In the genomic region with DNA sequence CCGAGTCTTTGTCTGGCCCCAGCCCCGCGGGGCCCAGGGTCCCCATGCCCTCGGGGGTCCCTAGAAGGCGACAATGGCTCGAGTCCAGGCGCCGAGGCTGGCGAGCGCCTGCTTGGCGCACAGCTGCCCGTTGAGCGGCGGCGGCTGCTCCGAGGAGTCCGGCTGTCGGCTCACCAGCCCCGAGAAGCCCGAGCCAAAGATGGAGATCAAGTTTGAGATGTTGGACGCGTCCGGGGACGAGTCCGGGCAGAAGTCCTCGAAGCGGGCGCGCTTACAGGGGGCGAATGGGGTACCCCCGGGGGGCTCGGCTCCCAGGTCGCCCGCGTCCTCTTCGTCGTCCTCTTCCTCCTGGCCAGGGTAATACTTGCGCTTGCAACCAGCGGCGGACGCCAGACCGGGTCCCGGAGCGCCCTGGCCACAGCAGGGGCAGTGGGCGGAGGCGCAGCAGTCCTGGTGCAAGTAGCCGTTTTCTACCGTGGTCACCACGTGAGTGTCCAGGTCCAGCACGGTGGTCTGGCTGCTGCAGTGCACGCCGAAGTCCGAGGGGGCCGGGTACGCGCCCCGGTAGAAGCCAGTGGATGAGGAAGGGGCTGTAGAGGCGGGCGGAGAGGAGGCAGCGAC, we compare ENCODE assay signal across 8 mouse cellular contexts. TPM values are rescaled to one million over a fixed set of nuclear protein-coding genes. Genes with fewer than 3 reads are reported as not detected.
A peak's percentile ranks its signal among the peaks of the same experiment; 100 is the strongest.
DNase-seq lines count a peak whose midpoint lies in the region; ATAC-seq and TF ChIP-seq lines count a peak whose summit lies in the region.

No protein-coding gene starts in this region.

- under 1% methylated on average over 60 of the region's 60 CpGs for WGBS in intestine, embryonic 14.5 days
- under 1% methylated on average over 53 of the region's 60 CpGs for WGBS in liver, postnatal 0 days (ENCODE audit: insufficient replicate concordance)

- TF ChIP-seq CTCF in bone marrow macrophage, adult 2 months (IDR thresholded peaks at IDR 0.05; ENCODE audit: low read depth, low read length), result no peak
- TF ChIP-seq CTCF in liver, postnatal 0 days (IDR thresholded peaks at IDR 0.05; ENCODE audit: low read depth), result no peak

- peak; percentile 54 to 64 for DNase-seq in right cerebral cortex, postnatal 10 days (ENCODE audit: low spot score in 2 of 2)
- DNase-seq in right cerebral cortex, postnatal 36 days (ENCODE audit: low spot score in 2 of 2), result no peak
- peak; percentile 63 for DNase-seq in gastrocnemius, postnatal 14 days
- peak; percentile 80 for DNase-seq in intestine, embryonic 14.5 days (ENCODE audit: low spot score)
- DNase-seq in liver, postnatal 0 days, result no peak
- peak; percentile 48 for DNase-seq in right cerebral cortex, postnatal 25 days

- intact Hi-C loops in gastrocnemius, postnatal 14 days (cut with DNase I; ENCODE audit: low total_unique reads), result loop anchor here (10.0 kb wide), 1 partner anchor 122 kb away; a partner anchor contains a TSS

- TF ChIP-seq EP300 in liver, postnatal 0 days (IDR thresholded peaks at IDR 0.05; ENCODE audit: low read depth), result no peak

- H3K27me3 ChIP-seq in intestine, embryonic 14.5 days (replicated peaks; ENCODE audit: control insufficient read depth, insufficient read depth, low read length), result no peaks in the 10 kb centered on the region
- H3K27me3 ChIP-seq in liver, postnatal 0 days (ENCODE audit: insufficient read depth, low read length), result peaks cover 63% of the 10 kb centered on the region

- TF ChIP-seq POLR2A in bone marrow macrophage, adult 2 months (IDR thresholded peaks at IDR 0.05; ENCODE audit: borderline replicate concordance, low read depth, low read length), result no peak

- H3K4me2 ChIP-seq in intestine, embryonic 14.5 days (ENCODE audit: low read length), result peak overlapping the region; percentile 99
- H3K4me2 ChIP-seq in liver, postnatal 0 days (ENCODE audit: low read depth, low read length), result peak overlapping the region; percentile 76

- no peak for ATAC-seq in intestine, embryonic 14.5 days (replicated peaks; ENCODE audit: low FRiP score, low TSS enrichment, low read depth)
- ATAC-seq in liver, postnatal 0 days, result no peak
- no peak for ATAC-seq in megakaryocyte progenitor cell, adult 5-6 weeks (replicated peaks; ENCODE audit: poor library complexity)

- H3K9ac ChIP-seq in intestine, embryonic 14.5 days (ENCODE audit: low read length), result peak overlapping the region; percentile 99
- H3K9ac ChIP-seq in liver, postnatal 0 days (replicated peaks), result peak overlapping the region; percentile 52

- peaks cover 2% of the 10 kb centered on the region; the same call in 1 of the 2 replicates for H3K4me1 ChIP-seq in bone marrow macrophage, adult 2 months (ENCODE audit: control insufficient read depth, insufficient read depth, low read length)
- H3K4me1 ChIP-seq in intestine, embryonic 14.5 days (replicated peaks; ENCODE audit: control insufficient read depth, insufficient read depth, low read length), result peaks cover 22% of the 10 kb centered on the region
- peaks cover 24% of the 10 kb centered on the region for H3K4me1 ChIP-seq in liver, postnatal 0 days (ENCODE audit: insufficient read depth)

- no peaks in the 10 kb centered on the region for H3K36me3 ChIP-seq in intestine, embryonic 14.5 days (ENCODE audit: control insufficient read depth, insufficient read depth, low read length)
- H3K36me3 ChIP-seq in liver, postnatal 0 days (replicated peaks; ENCODE audit: insufficient read depth, low read length), result no peaks in the 10 kb centered on the region

- no peaks in the 10 kb centered on the region for H3K9me3 ChIP-seq in intestine, embryonic 14.5 days (ENCODE audit: control insufficient read depth, low read length)
- H3K9me3 ChIP-seq in liver, postnatal 0 days (ENCODE audit: low read length), result no peaks in the 10 kb centered on the region

- H3K27ac ChIP-seq in bone marrow macrophage, adult 2 months (ENCODE audit: insufficient read depth, low read depth, low read length), result peak overlapping the region; percentile 88
- peak overlapping the region; percentile 96 for H3K27ac ChIP-seq in intestine, embryonic 14.5 days (ENCODE audit: low read depth)
- peak overlapping the region; percentile 83 for H3K27ac ChIP-seq in liver, postnatal 0 days (ENCODE audit: low read depth)

- peak overlapping the region; percentile 77 for H3K4me3 ChIP-seq in bone marrow macrophage, adult 2 months (ENCODE audit: insufficient read depth, low read length)
- peak overlapping the region; percentile 89 for H3K4me3 ChIP-seq in intestine, embryonic 14.5 days (ENCODE audit: low read depth, low read length)
- H3K4me3 ChIP-seq in liver, postnatal 0 days (ENCODE audit: low read depth, low read length), result peak overlapping the region; percentile 60

RNA-seq across cellular contexts. Expression of a gene that starts 1.2 kb away (rescaled TPM):
- polyA plus RNA-seq in bone marrow macrophage, adult 2 months (2012; ENCODE audit: insufficient read depth, insufficient read length, missing spikeins), result 2.0 and 2.4 TPM in 2 replicates
- total RNA-seq in gastrocnemius, postnatal 14 days (2021), result 1 to 10 TPM; 3.5 to 4.2 TPM
- polyA plus RNA-seq in intestine, embryonic 14.5 days (2014; fragmentation: Nextera tagmentation; extraction: Ambion mirVana), result 2.1 TPM in 2 replicates
- 0.31 and 0.69 TPM in 2 replicates for polyA plus RNA-seq in liver, postnatal 0 days (2015; fragmentation: Nextera tagmentation; extraction: Ambion mirVana)
- total RNA-seq in megakaryocyte progenitor cell, adult 5-6 weeks (2015), result 0.07 and 0.12 TPM in 2 replicates
- total RNA-seq in megakaryocyte progenitor cell, adult 5-6 weeks (2017), result 0.10 and 0.96 TPM in 2 replicates

RNA-seq across cellular contexts. Expression of a gene that starts 57.0 kb away (rescaled TPM):
- polyA plus RNA-seq in bone marrow macrophage, adult 2 months (2012; ENCODE audit: insufficient read depth, insufficient read length, missing spikeins), result 110 TPM in 2 replicates
- total RNA-seq in gastrocnemius, postnatal 14 days (2021), result 10 to 100 TPM; 71.1 to 80.7 TPM
- polyA plus RNA-seq in intestine, embryonic 14.5 days (2014; fragmentation: Nextera tagmentation; extraction: Ambion mirVana), result 76.6 and 78.2 TPM in 2 replicates
- polyA plus RNA-seq in liver, postnatal 0 days (2015; fragmentation: Nextera tagmentation; extraction: Ambion mirVana), result 65.6 and 76.8 TPM in 2 replicates
- total RNA-seq in megakaryocyte progenitor cell, adult 5-6 weeks (2015), result 75.9 and 90.4 TPM in 2 replicates
- total RNA-seq in megakaryocyte progenitor cell, adult 5-6 weeks (2017), result 63.0 and 63.3 TPM in 2 replicates

RNA-seq across cellular contexts. Expression of a gene that starts 57.2 kb away (rescaled TPM):
- polyA plus RNA-seq in bone marrow macrophage, adult 2 months (2012; ENCODE audit: insufficient read depth, insufficient read length, missing spikeins), result 66.4 and 67.4 TPM in 2 replicates
- 100 to 1,000 TPM; 251 to 325 TPM for total RNA-seq in gastrocnemius, postnatal 14 days (2021)
- 22.6 and 25.3 TPM in 2 replicates for polyA plus RNA-seq in intestine, embryonic 14.5 days (2014; fragmentation: Nextera tagmentation; extraction: Ambion mirVana)
- polyA plus RNA-seq in liver, postnatal 0 days (2015; fragmentation: Nextera tagmentation; extraction: Ambion mirVana), result 57.5 and 64.3 TPM in 2 replicates
- total RNA-seq in megakaryocyte progenitor cell, adult 5-6 weeks (2015), result 21.2 and 31.7 TPM in 2 replicates
- total RNA-seq in megakaryocyte progenitor cell, adult 5-6 weeks (2017), result 8.4 and 9.1 TPM in 2 replicates

Comparison
In these comparisons a context has a peak if more than half of its experiments do, and no peak if none do; other contexts are left out.
1. DNase-seq: peak in right cerebral cortex, postnatal 10 days (2 of 2), gastrocnemius, postnatal 14 days (single experiment), intestine, embryonic 14.5 days (single experiment) and right cerebral cortex, postnatal 25 days (single experiment); none in right cerebral cortex, postnatal 36 days (0 of 2) and liver, postnatal 0 days (single experiment).
2. Peak in every context shown above with its lines, with median percentiles within 50 percentile points of each other: H3K27ac ChIP-seq and H3K4me3 ChIP-seq.